14 mouse cellular contexts compared by ENCODE assay signal in genomic region chr1:121249081-121249480, GRCm38 (mm10).
DNase-seq lines count a peak whose midpoint lies in the region; ATAC-seq and TF ChIP-seq lines count a peak whose summit lies in the region.
"Had no signal": no experiment of that assay in that cellular context is flagged by ENCODE, and none has a peak within 500 bp of the region (broad histone marks: within the 10 kb centered on the region; RNA-seq: fewer than 3 reads in every experiment).

No protein-coding gene starts in this region.

- no peaks in the 10 kb centered on the region for H3K79me2 ChIP-seq in CH12.LX (replicated peaks; ENCODE audit: control insufficient read depth, extremely low read depth, insufficient read depth, poor library complexity, severe bottlenecking)

- dilution Hi-C loops in CH12.LX (cut with MboI; ENCODE audit: extremely low pct_ligation_motif_present, extremely low pct_unique_long_range_greater_than_20kb, low sequenced_read_pairs): no loop called here

- peaks cover 0 to 10% of the 10 kb centered on the region in 2 experiments; a peak in 2 of 4 replicates for H3K4me1 ChIP-seq in CH12.LX (ENCODE audit: control insufficient read depth in 1 of 2, insufficient read depth in 2 of 2)
- no peaks in the 10 kb centered on the region for H3K4me1 ChIP-seq in neural tube, embryonic 15.5 days
- H3K4me1 ChIP-seq: embryonic facial prominence, embryonic 15.5 days; liver, embryonic 15.5 days; neural tube, embryonic 12.5 days had no signal

- H3K9ac ChIP-seq in CH12.LX (ENCODE audit: insufficient read depth, low read depth): no peak overlapping the region
- H3K9ac ChIP-seq in neural tube, embryonic 15.5 days (replicated peaks): no peak overlapping the region
- H3K9ac ChIP-seq: embryonic facial prominence, embryonic 15.5 days; liver, embryonic 15.5 days; neural tube, embryonic 12.5 days had no signal

- TF ChIP-seq CTCF in layer of hippocampus, adult 2 months (conservative IDR thresholded peaks at IDR 0.05): peak; percentile 72
- TF ChIP-seq CTCF in CH12.LX (conservative IDR thresholded peaks at IDR 0.05 in 1 of 2, IDR thresholded peaks at IDR 0.05 in 1 of 2; ENCODE audit: low read depth in 2 of 2, low read length in 2 of 2): peak; percentile 11 to 74; a peak in 2 of 4 replicates

- no peak overlapping the region for H3K4me3 ChIP-seq in layer of hippocampus, adult 2 months
- H3K4me3 ChIP-seq in CH12.LX (replicated peaks in 1 of 3; ENCODE audit: low read depth in 2 of 3, low read length in 2 of 3, poor library complexity in 1 of 3): no peak overlapping the region
- H3K4me3 ChIP-seq in neural tube, embryonic 15.5 days (replicated peaks): no peak overlapping the region
- H3K4me3 ChIP-seq: embryonic facial prominence, embryonic 15.5 days; liver, embryonic 15.5 days; neural tube, embryonic 12.5 days had no signal

- DNase-seq in CD4-positive, CD25-positive, alpha-beta regulatory T cell, adult 2 months (ENCODE audit: low read depth, low spot score): peak; percentile 34
- DNase-seq in layer of hippocampus, adult 2 months (ENCODE audit: low spot score in 2 of 2): no peak
- no peak for DNase-seq in layer of hippocampus, adult 18-20 months (ENCODE audit: low spot score in 2 of 2)
- DNase-seq in CH12.LX (ENCODE audit: extremely low read depth): peak; percentile 51
- peak; percentile 32 for DNase-seq in embryo, embryonic 11 days
- no peak for DNase-seq in ovary, postnatal 36 days (ENCODE audit: low spot score)
- DNase-seq: adrenal gland, postnatal 25 days; gastrocnemius, postnatal 14 days; heart, postnatal 4 days had no signal

- TF ChIP-seq POLR2A in CH12.LX (IDR thresholded peaks at IDR 0.05; ENCODE audit: low read depth, low read length): no peak

- no peak overlapping the region for H3K4me2 ChIP-seq in CH12.LX (ENCODE audit: insufficient read depth, low read depth, poor library complexity, severe bottlenecking)
- H3K4me2 ChIP-seq in neural tube, embryonic 15.5 days: no peak overlapping the region
- H3K4me2 ChIP-seq: embryonic facial prominence, embryonic 15.5 days; liver, embryonic 15.5 days; neural tube, embryonic 12.5 days had no signal

- H3K36me3 ChIP-seq in CH12.LX (replicated peaks in 1 of 2; ENCODE audit: control insufficient read depth in 1 of 2, insufficient read depth in 1 of 2, low read length in 1 of 2): no peaks in the 10 kb centered on the region
- no peaks in the 10 kb centered on the region for H3K36me3 ChIP-seq in neural tube, embryonic 15.5 days
- H3K36me3 ChIP-seq: embryonic facial prominence, embryonic 15.5 days; liver, embryonic 15.5 days; neural tube, embryonic 12.5 days had no signal

- peak; percentile 82 for TF ChIP-seq RAD21 in CH12.LX (IDR thresholded peaks at IDR 0.05; ENCODE audit: low read depth, low read length)

- no peak for TF ChIP-seq EP300 in CH12.LX (IDR thresholded peaks at IDR 0.05; ENCODE audit: low read length)

- no peak overlapping the region for H3K27ac ChIP-seq in layer of hippocampus, adult 2 months
- no peak overlapping the region for H3K27ac ChIP-seq in CH12.LX (ENCODE audit: insufficient read depth, low read depth)
- H3K27ac ChIP-seq in neural tube, embryonic 15.5 days (replicated peaks): no peak overlapping the region
- H3K27ac ChIP-seq: embryonic facial prominence, embryonic 15.5 days; liver, embryonic 15.5 days; neural tube, embryonic 12.5 days had no signal

- H3K9me3 ChIP-seq in CH12.LX (replicated peaks; ENCODE audit: low read length): no peaks in the 10 kb centered on the region
- no peaks in the 10 kb centered on the region for H3K9me3 ChIP-seq in neural tube, embryonic 15.5 days (replicated peaks)
- H3K9me3 ChIP-seq: embryonic facial prominence, embryonic 15.5 days; liver, embryonic 15.5 days; neural tube, embryonic 12.5 days had no signal

- H3K27me3 ChIP-seq in CH12.LX (replicated peaks): no peaks in the 10 kb centered on the region
- H3K27me3 ChIP-seq in neural tube, embryonic 15.5 days (replicated peaks): no peaks in the 10 kb centered on the region; the same call in 1 of the 2 replicates
- H3K27me3 ChIP-seq: embryonic facial prominence, embryonic 15.5 days; liver, embryonic 15.5 days; neural tube, embryonic 12.5 days had no signal

- in situ Hi-C loops in CH12.LX (cut with MboI; ENCODE audit: low pct_ligation_motif_present, low pct_unique_long_range_greater_than_20kb, low sequenced_read_pairs): no loop called here

- no peak for ATAC-seq in CD4-positive, CD25-positive, alpha-beta regulatory T cell, adult 4 months
- no peak for ATAC-seq in neural tube, embryonic 15.5 days (ENCODE audit: low FRiP score)

- WGBS in neural tube, embryonic 15.5 days: 65% methylated on average over 1 of the region's 1 CpGs

TF ChIP-seq in CH12.LX, 34 proteins besides CTCF, POLR2A, EP300 and RAD21:
- 0 out of 2 replicates have a peak, but pooled peaks have one; percentile 15 for TF ChIP-seq ZNF384 (IDR thresholded peaks at IDR 0.05; ENCODE audit: low read depth, low read length)
- no peak for TF ChIP-seq TCF12 (IDR thresholded peaks at IDR 0.05; ENCODE audit: low read depth, low read length)
- peak; percentile 77 for TF ChIP-seq SMC3 (IDR thresholded peaks at IDR 0.05; ENCODE audit: low read depth, low read length)
- TF ChIP-seq MAZ (IDR thresholded peaks at IDR 0.05; ENCODE audit: low read depth, low read length): no peak
- no peak for TF ChIP-seq RCOR1 (conservative IDR thresholded peaks at IDR 0.05; ENCODE audit: low read depth, low read length)
- TF ChIP-seq ZMIZ1 (IDR thresholded peaks at IDR 0.05; ENCODE audit: low read depth, low read length): no peak
- no peak for TF ChIP-seq BHLHE40 (IDR thresholded peaks at IDR 0.05; ENCODE audit: low read depth, low read length)
- TF ChIP-seq MAFK (IDR thresholded peaks at IDR 0.05; ENCODE audit: insufficient replicate concordance, low read length): no peak
- TF ChIP-seq MXI1 (IDR thresholded peaks at IDR 0.05; ENCODE audit: low read depth, low read length): no peak
- peak; percentile 72 for TF ChIP-seq ZC3H11A (IDR thresholded peaks at IDR 0.05; ENCODE audit: low read depth, low read length)
- TF ChIP-seq ETS1 (conservative IDR thresholded peaks at IDR 0.05; ENCODE audit: low read depth, low read length): no peak
TF ChIP-seq in CH12.LX: peak in this region for 3.

Comparison
In these comparisons a context has a peak if more than half of its experiments do, and no peak if none do; other contexts are left out.
1. DNase-seq: peak in CD4-positive, CD25-positive, alpha-beta regulatory T cell, adult 2 months (single experiment), CH12.LX (single experiment) and embryo, embryonic 11 days (single experiment); none in layer of hippocampus, adult 2 months (0 of 2), layer of hippocampus, adult 18-20 months (0 of 2) and ovary, postnatal 36 days (single experiment).